Mouse (Mus musculus) limb, embryonic 13.5 days (tissue): ENCODE measurements around the gene Il18bp. TPM values are rescaled to one million over a fixed set of nuclear protein-coding genes. Genes with fewer than 3 reads are reported as not detected.
"Not testable (repeated sequence)": the region's sequence is repeated elsewhere in the genome, so short reads cannot be mapped to it uniquely, and the experiment has no call there.

Source experiments
- ATAC-seq: fragments of 200-750 bp; cut with Nextera tagmentation; 2 replicates; pipeline ENCODE4 v1.8.0; 2017; ENCODE audit warnings: low read depth, moderate number of reproducible peaks, moderate TSS enrichment; ENCODE audit not compliant: low FRiP score
- H3K27ac ChIP-seq: fragments of 300-500 bp; sonication (generic); 2 replicates; pipeline ENCODE4 v1.5.1; 2015; ENCODE audit warnings: inconsistent platforms, mild to moderate bottlenecking, moderate library complexity
- H3K27me3 ChIP-seq: fragments of 300-500 bp; sonication (generic); 2 replicates; pipeline ENCODE4 v1.6.1; 2015; ENCODE audit warnings: mild to moderate bottlenecking, inconsistent platforms
- H3K36me3 ChIP-seq: fragments of 300-500 bp; sonication (generic); 2 replicates; pipeline ENCODE4 v1.6.1; 2015; ENCODE audit warnings: inconsistent platforms, mild to moderate bottlenecking, moderate library complexity
- H3K4me1 ChIP-seq: fragments of 300-500 bp; sonication (generic); 2 replicates; pipeline ENCODE4 v1.6.1; 2015; ENCODE audit warnings: inconsistent platforms
- H3K4me2 ChIP-seq: fragments of 300-500 bp; sonication (generic); replicated peaks from 2 replicates; pipeline ENCODE4 v1.6.1; 2015; ENCODE audit warnings: inconsistent platforms, mild to moderate bottlenecking, moderate library complexity
- H3K4me3 ChIP-seq: fragments of 300-500 bp; sonication (generic); 2 replicates; pipeline ENCODE4 v1.5.1; 2015; ENCODE audit warnings: moderate library complexity, mild to moderate bottlenecking, inconsistent platforms
- H3K9ac ChIP-seq: fragments of 300-500 bp; sonication (generic); 2 replicates; pipeline ENCODE4 v1.6.1; 2015; ENCODE audit warnings: mild to moderate bottlenecking, inconsistent platforms
- H3K9me3 ChIP-seq: fragments of 300-500 bp; sonication (generic); 2 replicates; pipeline ENCODE4 v1.6.1; 2016; ENCODE audit warnings: inconsistent platforms
- WGBS: fragments of 180-500 bp; shearing (Covaris S2); methylation state at CpG from one replicate; pipeline ENCODE4 v1.1.7; 2015; 5-methylcytosine and 5-hydroxymethylcytosine counted together
- polyA plus RNA-seq: library from polyadenylated mRNA; unstranded; fragments of >200 nt; fragmentation: Nextera tagmentation; extraction: Ambion mirVana; gene quantifications from 2 replicates; pipeline ENCODE4 v1.2.1, GENCODE M21; 2015

Il18bp gene
- polyA plus RNA-seq, 1 experiment from 2014 or later, result 3.9 TPM

DNA sequence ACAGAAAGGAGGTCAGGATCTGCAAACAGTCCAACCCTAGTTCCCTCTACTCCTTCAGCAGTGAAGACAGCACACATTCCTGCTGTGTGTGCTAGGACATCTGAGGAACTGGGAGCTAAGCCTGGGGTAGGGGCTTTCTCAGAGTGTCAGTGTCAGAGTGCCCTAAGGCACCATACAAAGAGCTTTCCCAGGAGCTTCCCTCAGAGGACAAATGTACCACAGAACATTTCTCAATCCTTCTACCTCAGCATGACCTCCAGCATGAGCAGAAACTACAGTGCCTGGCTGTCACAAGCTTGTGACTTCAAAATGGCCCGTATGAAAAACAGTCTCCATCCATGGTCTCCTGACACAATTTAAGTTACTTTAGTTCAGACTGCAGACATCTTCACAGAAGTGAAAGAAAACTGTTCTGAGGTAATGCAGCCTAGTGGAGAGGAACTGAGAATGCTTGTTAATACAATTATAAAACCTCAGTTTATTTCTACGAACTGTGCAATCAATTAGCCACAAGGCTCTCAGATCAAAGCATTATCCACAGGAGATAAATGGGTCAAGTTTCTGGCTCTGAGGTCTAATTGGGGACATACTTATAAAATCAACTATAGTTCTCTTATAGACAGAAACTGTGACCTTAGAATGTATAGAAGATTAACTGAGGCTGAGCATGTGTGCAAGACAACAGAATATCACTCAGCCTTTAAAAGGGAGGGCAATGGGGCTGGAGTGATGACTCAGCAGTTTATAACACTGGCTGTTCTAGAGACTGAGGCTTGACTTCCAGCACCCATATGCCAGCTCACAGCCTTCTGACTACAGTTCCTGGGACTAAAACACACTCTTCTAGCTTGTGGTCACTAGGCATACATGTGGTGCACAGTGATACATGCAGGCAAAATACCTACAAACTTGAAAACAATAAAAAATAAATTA, 7.0 kb upstream of the Il18bp start:
- H3K9ac ChIP-seq, result no peak overlapping the region
- no peaks in the 10 kb centered on the region for H3K4me1 ChIP-seq
- WGBS, result 70% methylated on average over 2 of the region's 2 CpGs
- H3K4me2 ChIP-seq, result no peak overlapping the region
- H3K4me3 ChIP-seq, result no peak overlapping the region
- H3K27ac ChIP-seq, result no peak overlapping the region
- no peaks in the 10 kb centered on the region for H3K9me3 ChIP-seq
- peaks cover 83% of the 10 kb centered on the region for H3K36me3 ChIP-seq
- no peaks in the 10 kb centered on the region for H3K27me3 ChIP-seq
- ATAC-seq, result no peak

DNA sequence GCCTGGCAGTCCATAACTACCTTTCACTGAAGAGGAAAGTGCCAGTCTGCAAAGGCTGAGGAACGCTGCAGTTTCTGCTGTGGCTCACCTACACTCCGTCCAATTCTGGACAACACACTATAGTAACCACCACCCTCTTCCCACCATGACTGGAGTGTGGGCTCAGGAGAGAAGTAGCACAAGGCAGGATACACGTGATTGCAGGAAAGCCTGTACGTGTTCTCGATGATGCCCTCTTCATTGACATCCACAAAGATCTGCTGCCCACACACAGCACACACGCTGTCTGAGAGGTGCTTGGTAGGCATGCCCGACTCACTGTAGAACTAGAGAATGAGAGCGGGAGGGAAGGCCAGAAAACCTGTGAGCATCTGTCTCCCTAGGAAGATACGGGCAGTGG, 5.3 kb upstream of the Il18bp start:
- no peak overlapping the region for H3K4me2 ChIP-seq
- no peak for ATAC-seq

GRCm38 (mm10) chr7:102020934-102021333, 2.4 kb upstream of the Il18bp start:
- not testable (repeated sequence) for H3K9me3 ChIP-seq, H3K4me2 ChIP-seq, H3K9ac ChIP-seq, H3K27me3 ChIP-seq, H3K4me3 ChIP-seq, ATAC-seq, H3K4me1 ChIP-seq, H3K27ac ChIP-seq
- 88% methylated on average over 2 of the region's 2 CpGs for WGBS
- H3K36me3 ChIP-seq, result peaks cover 92% of the 10 kb centered on the region

More for the DNA sequence above, 5.3 kb upstream of the Il18bp start:
- Histone ChIP-seq H3K27ac (no peak overlapping the region), H3K27me3 (no peaks in the 10 kb centered on the region), H3K4me1 (no peaks in the 10 kb centered on the region), H3K9ac (no peak overlapping the region), H3K36me3 (peaks cover 86% of the 10 kb centered on the region), H3K9me3 (no peaks in the 10 kb centered on the region), H3K4me3 (no peak overlapping the region)
- WGBS, result 89% methylated on average over 9 of the region's 9 CpGs

GRCm38 (mm10) chr7:102019362-102019761, 872 bp upstream of the Il18bp start:
- no peak overlapping the region for H3K27ac ChIP-seq
- H3K9me3 ChIP-seq, result no peaks in the 10 kb centered on the region
- H3K4me3 ChIP-seq, result no peak overlapping the region
- H3K27me3 ChIP-seq, result no peaks in the 10 kb centered on the region
- WGBS, result 79% methylated on average over 3 of the region's 3 CpGs
- H3K4me1 ChIP-seq, result no peaks in the 10 kb centered on the region
- peaks cover 96% of the 10 kb centered on the region for H3K36me3 ChIP-seq
- ATAC-seq, result no peak
- H3K4me2 ChIP-seq, result no peak overlapping the region
- H3K9ac ChIP-seq, result no peak overlapping the region

DNA sequence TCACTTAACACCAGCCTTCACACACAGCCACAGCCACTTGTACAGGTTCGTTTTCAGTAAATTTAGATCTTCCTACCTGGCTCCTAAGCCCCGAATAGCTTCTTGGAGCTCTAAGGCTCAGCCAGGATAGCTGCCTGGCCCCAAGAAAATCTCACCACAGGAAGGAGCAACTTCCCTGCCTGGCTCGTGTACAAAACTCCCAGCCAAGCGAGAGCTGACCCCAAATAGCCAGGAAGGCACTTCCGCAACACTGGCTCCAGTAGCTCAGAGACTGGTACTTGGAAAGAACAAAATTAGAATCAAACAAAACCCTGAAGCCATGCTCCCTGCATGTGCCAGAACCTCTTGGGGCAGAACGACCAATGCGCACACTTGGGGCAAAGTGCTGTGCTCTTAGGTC, 456 bp downstream of the Il18bp start:
- no peak overlapping the region for H3K4me3 ChIP-seq
- no peaks in the 10 kb centered on the region for H3K4me1 ChIP-seq
- ATAC-seq, result no peak
- no peaks in the 10 kb centered on the region for H3K27me3 ChIP-seq
- 85% methylated on average over 7 of the region's 7 CpGs for WGBS
- peaks cover 99% of the 10 kb centered on the region for H3K36me3 ChIP-seq
- no peaks in the 10 kb centered on the region for H3K9me3 ChIP-seq
- no peak overlapping the region for H3K4me2 ChIP-seq
- H3K9ac ChIP-seq, result no peak overlapping the region
- no peak overlapping the region for H3K27ac ChIP-seq

- H3K9me3 ChIP-seq, result no peaks in the 10 kb centered on the region
- WGBS, result 80% methylated on average over 5 of the region's 5 CpGs
- no peak overlapping the region for H3K4me3 ChIP-seq
- no peak for ATAC-seq
- no peaks in the 10 kb centered on the region for H3K4me1 ChIP-seq
- peaks cover 99% of the 10 kb centered on the region for H3K36me3 ChIP-seq
- no peaks in the 10 kb centered on the region for H3K27me3 ChIP-seq
- no peak overlapping the region for H3K27ac ChIP-seq
- H3K4me2 ChIP-seq, result no peak overlapping the region
- H3K9ac ChIP-seq, result no peak overlapping the region
Observed at GRCm38 (mm10) chr7:102017452-102017851, 1.0 kb downstream of the Il18bp start.

- WGBS, result 83% methylated on average over 4 of the region's 4 CpGs
- ATAC-seq, result no peak
- peaks cover 99% of the 10 kb centered on the region for H3K36me3 ChIP-seq
Observed at GRCm38 (mm10) chr7:102016936-102017335, 1.6 kb downstream of the Il18bp start.

DNA sequence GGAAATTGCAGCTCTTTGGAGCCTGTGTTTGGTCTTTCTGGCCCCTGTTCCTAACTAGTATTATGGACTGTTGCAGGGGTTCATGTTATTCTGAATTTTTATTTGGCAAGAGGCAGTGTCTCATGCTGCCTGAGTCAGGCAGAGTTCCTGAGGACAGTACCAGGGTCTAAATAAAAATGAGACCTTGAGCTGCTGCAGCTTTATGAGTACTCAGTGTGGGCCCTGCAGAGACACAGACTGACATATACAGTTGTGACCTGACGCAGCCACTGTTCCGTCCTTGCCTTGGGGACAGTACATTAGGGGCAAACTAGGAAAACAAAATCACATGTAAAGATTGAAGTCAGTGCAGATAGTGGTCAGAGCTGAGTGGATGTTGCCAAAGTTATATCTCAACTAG, 3.5 kb downstream of the Il18bp start:
- 84% methylated on average over 2 of the region's 2 CpGs for WGBS
- Histone ChIP-seq H3K36me3 (peaks cover 100% of the 10 kb centered on the region), H3K9me3 (no peaks in the 10 kb centered on the region), H3K4me3 (no peak overlapping the region), H3K27me3 (no peaks in the 10 kb centered on the region), H3K27ac (no peak overlapping the region), H3K9ac (no peak overlapping the region), H3K4me1 (no peaks in the 10 kb centered on the region), H3K4me2 (no peak overlapping the region)
- no peak for ATAC-seq

More at GRCm38 (mm10) chr7:102016936-102017335, 1.6 kb downstream of the Il18bp start:
- Histone ChIP-seq H3K4me1 (no peaks in the 10 kb centered on the region), H3K27me3 (no peaks in the 10 kb centered on the region), H3K9me3 (no peaks in the 10 kb centered on the region), H3K4me2 (no peak overlapping the region), H3K27ac (no peak overlapping the region), H3K9ac (no peak overlapping the region), H3K4me3 (no peak overlapping the region)

- Histone ChIP-seq H3K9me3 (no peaks in the 10 kb centered on the region), H3K9ac (no peak overlapping the region)
- WGBS, result 92% methylated on average over 8 of the region's 8 CpGs
Observed at GRCm38 (mm10) chr7:102013416-102013815, 5.1 kb downstream of the Il18bp start.

GRCm38 (mm10) chr7:102011855-102012254, 6.6 kb downstream of the Il18bp start:
- Histone ChIP-seq H3K36me3 (peaks cover 100% of the 10 kb centered on the region), H3K4me3 (no peak overlapping the region), H3K4me1 (no peaks in the 10 kb centered on the region), H3K27ac (no peak overlapping the region), H3K27me3 (no peaks in the 10 kb centered on the region), H3K4me2 (no peak overlapping the region), H3K9ac (no peak overlapping the region), H3K9me3 (no peaks in the 10 kb centered on the region)
- no peak for ATAC-seq
- WGBS, result 89% methylated on average over 9 of the region's 9 CpGs

More at GRCm38 (mm10) chr7:102013416-102013815, 5.1 kb downstream of the Il18bp start:
- Histone ChIP-seq H3K4me1 (no peaks in the 10 kb centered on the region), H3K27me3 (no peaks in the 10 kb centered on the region), H3K4me2 (no peak overlapping the region), H3K27ac (no peak overlapping the region), H3K36me3 (peaks cover 100% of the 10 kb centered on the region), H3K4me3 (no peak overlapping the region)
- ATAC-seq, result no peak

GRCm38 (mm10) chr7:102006520-102006919, 12.0 kb downstream of the Il18bp start:
- Histone ChIP-seq H3K27me3 (no peaks in the 10 kb centered on the region), H3K27ac (no peak overlapping the region), H3K9ac (no peak overlapping the region), H3K4me3 (no peak overlapping the region), H3K9me3 (no peaks in the 10 kb centered on the region), H3K4me1 (no peaks in the 10 kb centered on the region; the same call in 1 of the 2 replicates), H3K36me3 (peaks cover 97% of the 10 kb centered on the region), H3K4me2 (no peak overlapping the region)
- no peak for ATAC-seq
- WGBS, result 79% methylated on average over 1 of the region's 1 CpGs

- peak; percentile 52; the same call in 1 of the 2 replicates for ATAC-seq
- H3K9me3 ChIP-seq, result no peaks in the 10 kb centered on the region
- H3K27me3 ChIP-seq, result no peaks in the 10 kb centered on the region
- no peak overlapping the region for H3K4me2 ChIP-seq
- peak overlapping the region; percentile 72; the same call in 1 of the 2 replicates for H3K27ac ChIP-seq
- WGBS, result 90% methylated on average over 26 of the region's 26 CpGs
- no peak overlapping the region for H3K9ac ChIP-seq
- no peaks in the 10 kb centered on the region for H3K4me1 ChIP-seq
- peaks cover 95% of the 10 kb centered on the region for H3K36me3 ChIP-seq
- H3K4me3 ChIP-seq, result no peak overlapping the region
Observed at GRCm38 (mm10) chr7:102000921-102001630, 17.4 kb downstream of the Il18bp start.
